Mouse (Mus musculus) hindbrain, embryonic 15.5 days (tissue): ENCODE measurements around the gene Unc13a. TPM values are rescaled to one million over a fixed set of nuclear protein-coding genes. Genes with fewer than 3 reads are reported as not detected.

ENCODE experiments used
- ATAC-seq: fragments of 200-750 bp; cut with Nextera tagmentation; 2 replicates; pipeline ENCODE4 v1.8.0; 2017; ENCODE audit warnings: low read depth, moderate number of reproducible peaks, moderate TSS enrichment; ENCODE audit not compliant: low FRiP score
- H3K27ac ChIP-seq: fragments of 300-500 bp; sonication (generic); replicated peaks from 2 replicates; pipeline ENCODE4 v1.5.1; 2015; ENCODE audit warnings: mild to moderate bottlenecking, inconsistent platforms
- H3K27me3 ChIP-seq: fragments of 300-500 bp; sonication (generic); 2 replicates; pipeline ENCODE4 v1.6.1; 2015; ENCODE audit warnings: control low read depth, inconsistent platforms
- H3K36me3 ChIP-seq: fragments of 300-500 bp; sonication (generic); 2 replicates; pipeline ENCODE4 v1.6.1; 2015; ENCODE audit warnings: control low read depth, inconsistent platforms
- H3K4me1 ChIP-seq: fragments of 300-500 bp; sonication (generic); replicated peaks from 2 replicates; pipeline ENCODE4 v1.6.1; 2015; ENCODE audit warnings: control low read depth, inconsistent platforms
- H3K4me2 ChIP-seq: fragments of 300-500 bp; sonication (generic); 2 replicates; pipeline ENCODE4 v1.6.1; 2015; ENCODE audit warnings: moderate library complexity, mild to moderate bottlenecking, inconsistent platforms
- H3K4me3 ChIP-seq: fragments of 300-500 bp; sonication (generic); 2 replicates; pipeline ENCODE4 v1.5.1; 2015; ENCODE audit warnings: mild to moderate bottlenecking, inconsistent platforms
- H3K9ac ChIP-seq: fragments of 300-500 bp; sonication (generic); 2 replicates; pipeline ENCODE4 v1.6.1; 2015; ENCODE audit warnings: inconsistent platforms
- H3K9me3 ChIP-seq: fragments of 300-500 bp; sonication (generic); 2 replicates; pipeline ENCODE4 v1.6.1; 2016; ENCODE audit warnings: control low read depth, inconsistent platforms
- WGBS: fragments of 180-500 bp; shearing (Covaris S2); methylation state at CpG from one replicate; pipeline ENCODE4 v1.1.7; 2015; 5-methylcytosine and 5-hydroxymethylcytosine counted together
- polyA plus RNA-seq: library from polyadenylated mRNA; unstranded; fragments of >200 nt; fragmentation: Nextera tagmentation; extraction: Ambion mirVana; gene quantifications from 2 replicates; pipeline ENCODE4 v1.2.1, GENCODE M21; 2015

Gene Unc13a
- polyA plus RNA-seq, 1 experiment from 2014 or later = 24.7 TPM

- ATAC-seq = peak; percentile 89
- Histone ChIP-seq H3K4me1 (peaks cover 28% of the 10 kb centered on the region), H3K4me2 (peak overlapping the region; percentile 94), H3K27me3 (no peaks in the 10 kb centered on the region), H3K36me3 (peaks cover 3% of the 10 kb centered on the region), H3K9ac (peak overlapping the region; percentile 63), H3K27ac (peak overlapping the region; percentile 89), H3K4me3 (peak overlapping the region; percentile 45), H3K9me3 (no peaks in the 10 kb centered on the region)
- WGBS = under 1% methylated on average over 55 of the region's 55 CpGs
These were observed 42.4 kb downstream of the Unc13a start for GRCm38 (mm10) chr8:71629096-71629697.

DNA sequence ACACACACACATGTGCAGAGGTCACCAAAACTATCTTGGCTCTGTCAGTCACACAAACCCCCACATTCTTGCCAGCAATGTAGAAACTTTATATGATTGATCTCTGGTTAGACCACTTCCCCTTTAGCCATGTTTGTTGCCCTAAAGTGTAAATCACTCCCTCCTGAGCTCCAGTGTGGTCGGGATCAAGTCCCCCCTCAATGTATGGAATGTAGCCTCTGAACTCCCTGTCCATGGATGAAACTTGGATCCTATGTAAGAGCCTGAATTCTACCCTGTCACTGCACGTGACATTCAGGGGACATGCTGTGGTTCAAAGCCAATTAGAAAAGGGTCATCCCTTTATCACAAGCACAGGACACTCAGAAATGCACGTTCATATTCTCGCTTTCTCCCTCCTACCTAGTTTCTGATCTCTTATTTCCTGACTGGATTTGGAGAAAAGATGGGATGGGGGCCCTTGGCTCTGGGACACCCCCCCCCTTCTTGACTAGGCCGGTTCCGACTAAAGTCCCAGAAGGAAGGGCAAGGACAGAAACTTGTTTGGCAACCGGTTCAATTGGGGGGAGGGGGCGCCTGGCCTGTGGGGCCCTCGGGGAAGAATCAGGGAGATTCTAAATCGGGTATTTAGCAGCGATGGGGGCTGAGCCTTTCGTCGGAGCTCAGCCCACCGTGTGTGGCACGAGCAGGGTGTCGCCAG is 43.0 kb downstream of the Unc13a start:
- Histone ChIP-seq H3K27ac (peak overlapping the region; percentile 89), H3K9me3 (no peaks in the 10 kb centered on the region), H3K4me2 (peak overlapping the region; percentile 94), H3K36me3 (peaks cover 10% of the 10 kb centered on the region), H3K4me3 (peak overlapping the region; percentile 45), H3K4me1 (peaks cover 28% of the 10 kb centered on the region), H3K9ac (peak overlapping the region; percentile 63), H3K27me3 (no peaks in the 10 kb centered on the region)
- WGBS = 9% methylated on average over 16 of the region's 16 CpGs
- no peak for ATAC-seq

DNA sequence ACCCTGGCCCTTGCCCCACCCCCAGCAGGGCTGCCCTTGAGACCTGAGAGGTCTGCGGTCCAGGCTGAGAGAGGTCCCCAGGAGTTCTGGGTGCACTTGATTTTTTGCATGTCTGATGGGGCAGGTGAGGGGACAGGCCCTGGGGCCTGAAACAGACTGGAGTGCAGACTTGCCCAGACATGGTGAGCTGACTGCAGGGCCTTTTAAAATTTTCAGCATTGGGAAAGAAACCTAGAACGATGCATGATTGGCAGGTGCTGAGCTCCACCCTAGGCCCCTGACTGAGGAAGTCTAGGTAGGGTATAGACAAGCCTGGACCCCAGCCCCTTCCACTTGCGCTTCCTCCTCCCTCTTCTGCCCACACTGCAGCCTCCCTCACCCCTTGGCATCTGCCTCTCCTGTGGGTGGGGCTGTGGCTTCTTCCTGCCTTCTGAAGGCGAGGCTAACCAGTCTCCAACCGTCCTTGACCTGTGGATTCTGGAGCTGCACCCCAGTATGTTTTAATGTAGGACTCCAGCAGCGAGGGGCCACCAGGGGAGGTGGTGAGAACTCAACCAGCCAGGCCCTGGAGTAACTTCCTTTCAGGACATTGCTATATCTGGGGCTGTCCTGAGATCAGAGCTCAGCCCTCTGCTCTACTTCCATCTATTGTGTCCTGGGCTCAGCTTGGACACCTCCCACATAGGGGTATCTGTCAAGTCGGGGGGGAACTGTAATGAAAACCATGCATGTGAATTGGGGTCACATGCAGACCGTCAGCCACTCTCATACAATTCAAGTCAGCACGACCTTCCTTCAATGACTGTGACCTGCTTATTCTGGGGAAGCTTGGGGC is 44.1 kb downstream of the Unc13a start:
- H3K4me1 ChIP-seq = peaks cover 28% of the 10 kb centered on the region
- no peak overlapping the region for H3K9ac ChIP-seq
- H3K4me3 ChIP-seq = no peak overlapping the region
- ATAC-seq = no peak
- 54% methylated on average over 9 of the region's 9 CpGs for WGBS
- no peak overlapping the region for H3K4me2 ChIP-seq
- H3K9me3 ChIP-seq = no peaks in the 10 kb centered on the region
- H3K27me3 ChIP-seq = no peaks in the 10 kb centered on the region
- H3K27ac ChIP-seq = 0 out of 2 replicates have a peak overlapping the region, but pooled peaks have one; percentile 89
- H3K36me3 ChIP-seq = peaks cover 20% of the 10 kb centered on the region

- WGBS = 86% methylated on average over 9 of the region's 9 CpGs
- Histone ChIP-seq H3K27ac (no peak overlapping the region), H3K36me3 (peaks cover 28% of the 10 kb centered on the region), H3K27me3 (no peaks in the 10 kb centered on the region), H3K4me2 (no peak overlapping the region), H3K4me3 (no peak overlapping the region), H3K4me1 (peaks cover 28% of the 10 kb centered on the region), H3K9ac (no peak overlapping the region), H3K9me3 (no peaks in the 10 kb centered on the region)
- ATAC-seq = no peak
These were observed 44.8 kb downstream of the Unc13a start for GRCm38 (mm10) chr8:71626753-71627152.

- Histone ChIP-seq H3K9ac (no peak overlapping the region), H3K4me2 (no peak overlapping the region), H3K4me3 (no peak overlapping the region), H3K27me3 (no peaks in the 10 kb centered on the region), H3K9me3 (no peaks in the 10 kb centered on the region), H3K36me3 (peaks cover 41% of the 10 kb centered on the region), H3K4me1 (peaks cover 25% of the 10 kb centered on the region), H3K27ac (no peak overlapping the region)
- no peak for ATAC-seq
- WGBS = 71% methylated on average over 1 of the region's 1 CpGs
These were observed 46.5 kb downstream of the Unc13a start for GRCm38 (mm10) chr8:71625088-71625487.

GRCm38 (mm10) chr8:71619786-71620185 is 51.8 kb downstream of the Unc13a start:
- WGBS = 97% methylated on average over 2 of the region's 2 CpGs
- no peaks in the 10 kb centered on the region for H3K9me3 ChIP-seq
- peaks cover 88% of the 10 kb centered on the region for H3K36me3 ChIP-seq
- no peak overlapping the region for H3K4me3 ChIP-seq
- ATAC-seq = no peak
- no peaks in the 10 kb centered on the region for H3K4me1 ChIP-seq
- H3K9ac ChIP-seq = no peak overlapping the region
- H3K27ac ChIP-seq = no peak overlapping the region
- no peak overlapping the region for H3K4me2 ChIP-seq
- H3K27me3 ChIP-seq = no peaks in the 10 kb centered on the region

- Histone ChIP-seq H3K4me2 (no peak overlapping the region), H3K4me1 (peaks cover 15% of the 10 kb centered on the region), H3K4me3 (no peak overlapping the region), H3K27ac (no peak overlapping the region), H3K9me3 (no peaks in the 10 kb centered on the region), H3K36me3 (peaks cover 43% of the 10 kb centered on the region), H3K9ac (no peak overlapping the region), H3K27me3 (no peaks in the 10 kb centered on the region)
- 71% methylated on average over 4 of the region's 4 CpGs for WGBS
- no peak for ATAC-seq
These were observed 58.1 kb downstream of the Unc13a start for GRCm38 (mm10) chr8:71613418-71613817.

DNA sequence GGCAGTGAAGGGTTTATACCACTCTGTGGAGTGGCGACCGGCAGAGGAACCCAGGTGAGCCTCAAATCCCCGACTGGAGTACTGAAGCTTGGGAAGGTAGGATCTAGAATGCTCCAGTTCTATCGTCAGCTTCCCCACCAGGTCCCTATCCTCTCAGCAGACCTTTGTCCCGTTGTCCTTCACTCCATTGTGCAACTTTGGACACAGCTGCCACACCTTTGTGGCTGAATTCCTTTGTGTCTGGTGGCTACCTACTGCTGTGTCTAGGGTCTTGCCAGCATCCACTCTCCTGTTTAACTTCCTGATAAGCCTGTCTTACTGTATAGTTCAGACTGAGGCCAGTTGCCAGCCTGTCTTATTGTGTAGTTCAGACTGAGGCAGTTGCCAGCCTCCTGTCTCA is 59.4 kb downstream of the Unc13a start:
- H3K4me1 ChIP-seq = peaks cover 15% of the 10 kb centered on the region
- 38% methylated on average over 5 of the region's 5 CpGs for WGBS
- ATAC-seq = no peak
- H3K27me3 ChIP-seq = no peaks in the 10 kb centered on the region
- H3K4me3 ChIP-seq = peak overlapping the region; percentile 91
- H3K4me2 ChIP-seq = peak overlapping the region; percentile 78
- H3K27ac ChIP-seq = no peak overlapping the region
- H3K36me3 ChIP-seq = peaks cover 30% of the 10 kb centered on the region
- peak overlapping the region; percentile 91 for H3K9ac ChIP-seq
- H3K9me3 ChIP-seq = no peaks in the 10 kb centered on the region

- H3K4me3 ChIP-seq = peak within 1 kb of the TSS; percentile 91
These were observed 60.5 kb downstream of the Unc13a start, which contains the start of gene Colgalt1 for GRCm38 (mm10) chr8:71610822-71611651. Gene Colgalt1, plus strand, starts transcription at chr8:71610998.

GRCm38 (mm10) chr8:71604021-71604420 is 67.5 kb downstream of the Unc13a start:
- no peak for ATAC-seq
- Histone ChIP-seq H3K9ac (no peak overlapping the region), H3K27ac (no peak overlapping the region), H3K9me3 (no peaks in the 10 kb centered on the region), H3K4me1 (peaks cover 18% of the 10 kb centered on the region), H3K36me3 (peaks cover 4% of the 10 kb centered on the region; the same call in 1 of the 2 replicates), H3K4me3 (no peak overlapping the region), H3K4me2 (no peak overlapping the region), H3K27me3 (peaks cover 43% of the 10 kb centered on the region)
- WGBS = 55% methylated on average over 7 of the region's 7 CpGs

More at GRCm38 (mm10) chr8:71610822-71611651, 60.5 kb downstream of the Unc13a start, which contains the start of gene Colgalt1:
- H3K9me3 ChIP-seq = no peaks in the 10 kb centered on the region
- peak within 1 kb of the TSS; percentile 91 for H3K9ac ChIP-seq
- peaks cover 15% of the 10 kb centered on the region for H3K4me1 ChIP-seq
- peak within 1 kb of the TSS; percentile 92 for H3K27ac ChIP-seq
- no peaks in the 10 kb centered on the region for H3K27me3 ChIP-seq
- under 1% methylated on average over 82 of the region's 82 CpGs for WGBS
- peak within 1 kb of the TSS; percentile 78 for H3K4me2 ChIP-seq
- ATAC-seq = peak; percentile 99
- peaks cover 19% of the 10 kb centered on the region for H3K36me3 ChIP-seq

DNA sequence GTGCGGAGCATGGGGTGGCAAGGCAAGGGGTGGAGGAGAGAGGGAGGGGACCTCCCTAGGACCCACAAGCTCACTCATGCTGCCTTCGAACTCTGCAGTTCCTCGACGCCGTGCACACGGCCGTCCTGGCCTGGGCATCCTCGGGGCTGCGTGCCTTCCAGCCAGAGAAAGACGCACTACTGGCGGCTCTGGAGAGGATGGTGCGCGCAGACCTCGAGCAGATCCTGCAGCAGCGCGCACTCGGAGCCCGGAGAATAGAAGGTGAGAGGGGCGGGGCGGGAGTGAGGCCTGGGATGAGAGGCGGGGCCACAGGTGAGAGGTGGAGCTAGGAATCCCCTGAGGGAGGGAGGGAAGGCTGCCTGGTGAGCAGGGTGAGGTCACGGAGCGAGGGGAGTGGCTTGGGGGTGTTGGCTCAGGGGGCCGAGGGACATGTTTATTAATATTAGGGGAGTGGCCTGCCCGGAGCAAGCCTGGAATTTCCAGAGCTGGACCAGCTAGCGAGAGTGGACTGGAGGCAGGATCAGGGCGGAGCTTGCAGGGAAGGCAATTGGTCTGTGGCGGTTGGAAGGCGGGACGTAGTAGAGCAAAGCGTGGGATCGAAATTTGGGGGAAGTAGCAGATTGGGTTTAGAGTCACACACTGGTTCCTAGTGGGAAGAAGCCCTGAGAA is 68.8 kb downstream of the Unc13a start:
- Histone ChIP-seq H3K27me3 (peaks cover 43% of the 10 kb centered on the region), H3K36me3 (peaks cover 4% of the 10 kb centered on the region; the same call in 1 of the 2 replicates), H3K9me3 (no peaks in the 10 kb centered on the region), H3K9ac (peak overlapping the region; percentile 35), H3K4me3 (peak overlapping the region; percentile 36), H3K4me1 (peaks cover 18% of the 10 kb centered on the region), H3K4me2 (peak overlapping the region; percentile 54), H3K27ac (peak overlapping the region; percentile 43; the same call in 1 of the 2 replicates)
- peak; percentile 74 for ATAC-seq
- 2% methylated on average over 32 of the region's 32 CpGs for WGBS
